Mouse (Mus musculus) cerebellum, adult 2 months (tissue): ENCODE measurements around the gene Cdkn2aipnl.

Source experiments
- CTCF ChIP-seq: fragments of 200-500 bp; IDR thresholded peaks from 2 replicates; pipeline ENCODE4 v1.5.1; 2011; ENCODE audit warnings: low read depth, mild to moderate bottlenecking, control low read depth, low read length, moderate library complexity, borderline replicate concordance; ENCODE audit not compliant: insufficient read depth
- POLR2A ChIP-seq: fragments of 200-500 bp; IDR thresholded peaks from 2 replicates; pipeline ENCODE4 v1.6.1; 2011; ENCODE audit warnings: low read length, control low read depth, borderline replicate concordance; ENCODE audit not compliant: insufficient read depth

- TF ChIP-seq CTCF (no peak), POLR2A (no peak)
Measured at GRCm38 (mm10) chr11:51946144-51946543, 21.3 kb upstream of the Cdkn2aipnl start.
